ENCODE assay signal across 14 mouse cellular contexts in genomic region chr8:122794175-122794454, GRCm38 (mm10). TPM values are rescaled to one million over a fixed set of nuclear protein-coding genes. Genes with fewer than 3 reads are reported as not detected.
A peak's percentile ranks its signal among the peaks of the same experiment; 100 is the strongest.
DNase-seq lines count a peak whose midpoint lies in the region; ATAC-seq lines count a peak whose summit lies in the region.
"Had no signal": no experiment of that assay in that cellular context is flagged by ENCODE, and none has a peak within 500 bp of the region (broad histone marks: within the 10 kb centered on the region; RNA-seq: fewer than 3 reads in every experiment).

No protein-coding gene starts in this region.

- H3K9ac ChIP-seq in intestine, embryonic 15.5 days: no peak overlapping the region
- H3K9ac ChIP-seq in intestine, embryonic 16.5 days (ENCODE audit: low read depth, low read length): no peak overlapping the region
- H3K9ac ChIP-seq in forebrain, embryonic 15.5 days (replicated peaks): 0 out of 2 replicates have a peak overlapping the region, but pooled peaks have one; percentile 13
- H3K9ac ChIP-seq in hindbrain, embryonic 13.5 days: peak overlapping the region; percentile 60
- H3K9ac ChIP-seq in neural tube, embryonic 13.5 days: peak overlapping the region; percentile 38
- H3K9ac ChIP-seq: limb, embryonic 13.5 days; liver, embryonic 15.5 days had no signal

- WGBS in intestine, embryonic 15.5 days: 80% methylated on average over 5 of the region's 5 CpGs
- 80% methylated on average over 5 of the region's 5 CpGs for WGBS in intestine, embryonic 16.5 days
- WGBS in forebrain, embryonic 15.5 days: 51% methylated on average over 5 of the region's 5 CpGs
- 54% methylated on average over 5 of the region's 5 CpGs for WGBS in hindbrain, embryonic 13.5 days
- 58% methylated on average over 5 of the region's 5 CpGs for WGBS in neural tube, embryonic 13.5 days

- no peaks in the 10 kb centered on the region for H3K9me3 ChIP-seq in intestine, embryonic 15.5 days
- H3K9me3 ChIP-seq in intestine, embryonic 16.5 days (ENCODE audit: control insufficient read depth, low read length): no peaks in the 10 kb centered on the region
- no peaks in the 10 kb centered on the region for H3K9me3 ChIP-seq in forebrain, embryonic 15.5 days
- no peaks in the 10 kb centered on the region for H3K9me3 ChIP-seq in hindbrain, embryonic 13.5 days
- H3K9me3 ChIP-seq in neural tube, embryonic 13.5 days: no peaks in the 10 kb centered on the region
- H3K9me3 ChIP-seq: limb, embryonic 13.5 days; liver, embryonic 15.5 days had no signal

- 0 out of 2 replicates have a peak, but pooled peaks cover 7% of the 10 kb centered on the region for H3K4me1 ChIP-seq in intestine, embryonic 15.5 days (replicated peaks)
- peaks cover 4% of the 10 kb centered on the region for H3K4me1 ChIP-seq in intestine, embryonic 16.5 days (ENCODE audit: control insufficient read depth, insufficient read depth, low read length)
- H3K4me1 ChIP-seq in forebrain, embryonic 15.5 days: peaks cover 14% of the 10 kb centered on the region
- peaks cover 25% of the 10 kb centered on the region for H3K4me1 ChIP-seq in hindbrain, embryonic 13.5 days (replicated peaks)
- peaks cover 24% of the 10 kb centered on the region for H3K4me1 ChIP-seq in neural tube, embryonic 13.5 days (replicated peaks)
- H3K4me1 ChIP-seq: limb, embryonic 13.5 days had no signal

- 0 out of 2 replicates have a peak, but pooled peaks cover 4% of the 10 kb centered on the region for H3K36me3 ChIP-seq in intestine, embryonic 15.5 days
- no peaks in the 10 kb centered on the region for H3K36me3 ChIP-seq in intestine, embryonic 16.5 days (ENCODE audit: control insufficient read depth, insufficient read depth, low read length)
- H3K36me3 ChIP-seq in forebrain, embryonic 15.5 days: no peaks in the 10 kb centered on the region
- H3K36me3 ChIP-seq in hindbrain, embryonic 13.5 days: peaks cover 24% of the 10 kb centered on the region
- peaks cover 27% of the 10 kb centered on the region for H3K36me3 ChIP-seq in neural tube, embryonic 13.5 days
- H3K36me3 ChIP-seq: liver, embryonic 15.5 days had no signal

- H3K27me3 ChIP-seq in intestine, embryonic 15.5 days (replicated peaks): no peaks in the 10 kb centered on the region
- no peaks in the 10 kb centered on the region for H3K27me3 ChIP-seq in intestine, embryonic 16.5 days (replicated peaks; ENCODE audit: control insufficient read depth, insufficient read depth, low read length)
- no peaks in the 10 kb centered on the region for H3K27me3 ChIP-seq in forebrain, embryonic 15.5 days
- no peaks in the 10 kb centered on the region for H3K27me3 ChIP-seq in hindbrain, embryonic 13.5 days
- no peaks in the 10 kb centered on the region for H3K27me3 ChIP-seq in neural tube, embryonic 13.5 days
- H3K27me3 ChIP-seq: limb, embryonic 13.5 days; liver, embryonic 15.5 days had no signal

- no peak overlapping the region; the same call in 1 of the 2 replicates for H3K4me2 ChIP-seq in intestine, embryonic 15.5 days (replicated peaks)
- no peak overlapping the region for H3K4me2 ChIP-seq in intestine, embryonic 16.5 days (ENCODE audit: low read depth, low read length)
- no peak overlapping the region for H3K4me2 ChIP-seq in forebrain, embryonic 15.5 days (replicated peaks)
- H3K4me2 ChIP-seq in hindbrain, embryonic 13.5 days: no peak overlapping the region
- H3K4me2 ChIP-seq in neural tube, embryonic 13.5 days: no peak overlapping the region
- H3K4me2 ChIP-seq: limb, embryonic 13.5 days; liver, embryonic 15.5 days had no signal

- no peak overlapping the region for H3K4me3 ChIP-seq in intestine, embryonic 15.5 days (replicated peaks)
- H3K4me3 ChIP-seq in intestine, embryonic 16.5 days (ENCODE audit: low read length): no peak overlapping the region
- H3K4me3 ChIP-seq in forebrain, embryonic 15.5 days: no peak overlapping the region
- H3K4me3 ChIP-seq in hindbrain, embryonic 13.5 days: no peak overlapping the region
- H3K4me3 ChIP-seq in neural tube, embryonic 13.5 days: no peak overlapping the region
- H3K4me3 ChIP-seq: limb, embryonic 13.5 days; liver, embryonic 15.5 days had no signal

- 0 out of 2 replicates have a peak, but pooled peaks have one; percentile 12 for ATAC-seq in intestine, embryonic 15.5 days
- ATAC-seq in intestine, embryonic 16.5 days: no peak
- ATAC-seq in forebrain, embryonic 15.5 days (replicated peaks): peak; percentile 41; the same call in 1 of the 2 replicates
- peak; percentile 49 for ATAC-seq in hindbrain, embryonic 13.5 days (ENCODE audit: low FRiP score)
- no peak; the same call in 1 of the 2 replicates for ATAC-seq in neural tube, embryonic 13.5 days (ENCODE audit: low read depth)
- ATAC-seq: inflammation-experienced regulatory T-cells, adult 6 months had no signal

- peak overlapping the region; percentile 60; the same call in 1 of the 2 replicates for H3K27ac ChIP-seq in intestine, embryonic 15.5 days
- no peak overlapping the region for H3K27ac ChIP-seq in intestine, embryonic 16.5 days (ENCODE audit: low read length)
- peak overlapping the region; percentile 86 for H3K27ac ChIP-seq in forebrain, embryonic 15.5 days (replicated peaks)
- peak overlapping the region; percentile 94 for H3K27ac ChIP-seq in hindbrain, embryonic 13.5 days
- H3K27ac ChIP-seq in neural tube, embryonic 13.5 days (replicated peaks): peak overlapping the region; percentile 92
- H3K27ac ChIP-seq: limb, embryonic 13.5 days; liver, embryonic 15.5 days had no signal

- DNase-seq in spleen, postnatal 14 days (ENCODE audit: low spot score in 2 of 2): no peak
- no peak for DNase-seq in adrenal gland, postnatal 10 days
- DNase-seq: adrenal gland, adult 2 months; B cell, adult 2 months; thymus, postnatal 25 days had no signal

RNA-seq across cellular contexts. Expression of gene Acsf3, which starts 18.8 kb away (rescaled TPM):
- 21.8 and 24.6 TPM in 2 replicates for polyA plus RNA-seq in intestine, embryonic 15.5 days (2015; fragmentation: Nextera tagmentation; extraction: Ambion mirVana)
- 31.4 and 34.5 TPM in 2 replicates for polyA plus RNA-seq in intestine, embryonic 16.5 days (2015; fragmentation: Nextera tagmentation; extraction: Ambion mirVana)
- 14.6 and 16.4 TPM in 2 replicates for polyA plus RNA-seq in forebrain, embryonic 15.5 days (2015; fragmentation: Nextera tagmentation; extraction: Ambion mirVana)
- polyA plus RNA-seq in hindbrain, embryonic 13.5 days (2015; fragmentation: Nextera tagmentation; extraction: Ambion mirVana): 16.2 and 17.4 TPM in 2 replicates
- 15.6 and 17.1 TPM in 2 replicates for polyA plus RNA-seq in neural tube, embryonic 13.5 days (2015; fragmentation: Nextera tagmentation; extraction: Ambion mirVana)
- 10 to 100 TPM; 54.3 to 64.8 TPM for total RNA-seq in adrenal gland, postnatal 10 days (2021)

RNA-seq across cellular contexts. Expression of gene Cdh15, which starts 53.7 kb away (rescaled TPM):
- polyA plus RNA-seq in intestine, embryonic 15.5 days (2015; fragmentation: Nextera tagmentation; extraction: Ambion mirVana): 0.23 and 0.49 TPM in 2 replicates
- 0.11 and 0.24 TPM in 2 replicates for polyA plus RNA-seq in intestine, embryonic 16.5 days (2015; fragmentation: Nextera tagmentation; extraction: Ambion mirVana)
- polyA plus RNA-seq in forebrain, embryonic 15.5 days (2015; fragmentation: Nextera tagmentation; extraction: Ambion mirVana): 1.2 TPM in 2 replicates
- 1.5 and 1.8 TPM in 2 replicates for polyA plus RNA-seq in hindbrain, embryonic 13.5 days (2015; fragmentation: Nextera tagmentation; extraction: Ambion mirVana)
- 2.7 and 3.5 TPM in 2 replicates for polyA plus RNA-seq in neural tube, embryonic 13.5 days (2015; fragmentation: Nextera tagmentation; extraction: Ambion mirVana)
- total RNA-seq in adrenal gland, postnatal 10 days (2021): 1 to 10 TPM in 1 of 2 experiments, under 1 TPM in 1; 0.75 to 1.9 TPM
- polyA plus RNA-seq: gonadal fat pad, adult 2 months had no signal

Comparison
In these comparisons a context has a peak if more than half of its experiments do, and no peak if none do; other contexts are left out.
1. ATAC-seq: peak in intestine, embryonic 15.5 days (single experiment), forebrain, embryonic 15.5 days (single experiment) and hindbrain, embryonic 13.5 days (single experiment); none in intestine, embryonic 16.5 days (single experiment) and neural tube, embryonic 13.5 days (single experiment).
2. H3K9ac ChIP-seq: peak in forebrain, embryonic 15.5 days (single experiment), hindbrain, embryonic 13.5 days (single experiment) and neural tube, embryonic 13.5 days (single experiment); none in intestine, embryonic 15.5 days (single experiment) and intestine, embryonic 16.5 days (single experiment).